Mouse (Mus musculus): ENCODE measurements around the gene Ssna1. TPM values are rescaled to one million over a fixed set of nuclear protein-coding genes. Genes with fewer than 3 reads are reported as not detected.

Ssna1 gene
- polyA plus RNA-seq, 1 experiment from 2014 or later: 228 TPM

DNA sequence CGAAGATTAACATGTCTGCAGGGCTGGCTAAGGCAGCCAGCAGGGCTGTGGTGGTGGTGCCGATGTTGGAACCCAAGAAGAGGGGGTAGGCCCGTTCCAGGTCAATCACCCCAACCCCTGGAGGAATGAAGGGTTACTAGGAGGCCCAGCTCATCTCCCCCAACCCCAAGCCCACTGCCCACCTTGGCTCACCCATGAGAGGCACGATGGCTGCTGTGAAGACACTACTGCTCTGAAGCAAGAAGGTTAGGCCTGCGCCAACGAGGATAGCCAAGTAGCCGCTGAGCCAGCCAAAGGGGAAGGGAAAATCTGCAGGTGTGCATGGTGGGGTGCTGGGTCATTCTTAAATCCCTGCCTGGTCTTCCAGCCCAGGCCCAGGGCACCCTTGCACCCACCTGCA is 41.7 kb downstream of the Ssna1 start:
- 89% methylated on average over 7 of the region's 7 CpGs for WGBS
- DNase-seq (ENCODE audit: low spot score): no peak
- H3K27me3 ChIP-seq (replicated peaks; ENCODE audit: low read depth, poor library complexity, severe bottlenecking): peaks cover 31% of the 10 kb centered on the region
- no peak overlapping the region for H3K27ac ChIP-seq (replicated peaks)
- H3K36me3 ChIP-seq (replicated peaks): no peaks in the 10 kb centered on the region
- peaks cover 17% of the 10 kb centered on the region for H3K4me1 ChIP-seq
- H3K4me3 ChIP-seq: no peak overlapping the region
- H3K9me3 ChIP-seq: no peaks in the 10 kb centered on the region

DNA sequence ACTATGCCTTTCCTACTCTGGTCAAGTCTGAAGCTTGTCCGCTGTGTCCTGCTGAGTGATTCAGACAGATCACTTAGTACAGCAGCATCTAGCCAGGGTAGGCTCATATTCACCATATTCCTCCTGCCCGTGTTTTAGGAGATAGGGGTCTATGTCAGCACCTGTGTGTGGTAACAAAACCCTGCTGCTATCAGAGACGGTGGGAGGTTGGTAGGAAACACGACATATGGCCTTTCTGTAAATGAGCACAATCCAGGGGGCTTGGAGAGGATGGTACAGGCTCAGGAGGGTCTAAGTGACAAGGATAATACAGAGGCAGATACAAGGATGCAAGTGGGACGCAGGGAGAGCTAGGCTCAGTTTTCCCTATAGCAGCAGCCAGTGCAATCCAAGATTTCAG is 42.7 kb downstream of the Ssna1 start:
- WGBS: 78% methylated on average over 5 of the region's 5 CpGs
- DNase-seq (ENCODE audit: low spot score): no peak
- no peaks in the 10 kb centered on the region for H3K36me3 ChIP-seq (replicated peaks)
- no peak overlapping the region for H3K27ac ChIP-seq (replicated peaks)
- no peak overlapping the region for H3K4me3 ChIP-seq
- H3K4me1 ChIP-seq: peaks cover 21% of the 10 kb centered on the region
- no peaks in the 10 kb centered on the region for H3K9me3 ChIP-seq
- H3K27me3 ChIP-seq (replicated peaks; ENCODE audit: low read depth, poor library complexity, severe bottlenecking): peaks cover 28% of the 10 kb centered on the region

DNA sequence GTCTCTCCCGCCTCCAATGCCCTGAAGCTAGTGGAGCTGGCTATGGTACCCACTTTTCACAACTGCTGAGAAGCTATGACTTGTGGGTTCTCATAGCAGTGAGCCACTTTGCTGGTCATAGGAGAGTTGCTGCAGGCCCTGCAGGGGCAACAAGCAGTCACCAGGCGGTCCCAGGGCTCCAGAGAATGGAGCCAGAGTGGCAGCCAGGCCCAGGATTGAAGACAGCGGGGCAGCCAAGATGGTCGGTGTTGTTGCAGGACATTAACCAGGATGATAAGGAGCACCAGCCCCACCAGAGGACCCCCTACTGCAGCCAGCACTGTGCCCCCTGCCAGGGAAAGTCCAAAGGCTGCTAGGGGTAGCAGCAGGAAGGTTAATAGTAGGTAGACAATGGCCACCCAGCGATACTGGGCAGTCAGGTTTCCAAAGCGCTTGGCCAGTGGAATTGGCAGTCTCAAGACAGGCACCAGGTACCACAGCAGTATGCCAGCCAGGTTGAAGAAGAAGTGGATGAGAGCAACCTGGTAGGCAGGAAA is 43.2 kb downstream of the Ssna1 start:
- peak overlapping the region; percentile 77 for H3K27ac ChIP-seq (replicated peaks)
- peaks cover 21% of the 10 kb centered on the region for H3K4me1 ChIP-seq
- H3K36me3 ChIP-seq (replicated peaks): no peaks in the 10 kb centered on the region
- H3K4me3 ChIP-seq: peak overlapping the region; percentile 45
- no peak for DNase-seq (ENCODE audit: low spot score)
- no peaks in the 10 kb centered on the region for H3K9me3 ChIP-seq
- WGBS: 69% methylated on average over 6 of the region's 6 CpGs
- peaks cover 25% of the 10 kb centered on the region for H3K27me3 ChIP-seq (replicated peaks; ENCODE audit: low read depth, poor library complexity, severe bottlenecking)

DNA sequence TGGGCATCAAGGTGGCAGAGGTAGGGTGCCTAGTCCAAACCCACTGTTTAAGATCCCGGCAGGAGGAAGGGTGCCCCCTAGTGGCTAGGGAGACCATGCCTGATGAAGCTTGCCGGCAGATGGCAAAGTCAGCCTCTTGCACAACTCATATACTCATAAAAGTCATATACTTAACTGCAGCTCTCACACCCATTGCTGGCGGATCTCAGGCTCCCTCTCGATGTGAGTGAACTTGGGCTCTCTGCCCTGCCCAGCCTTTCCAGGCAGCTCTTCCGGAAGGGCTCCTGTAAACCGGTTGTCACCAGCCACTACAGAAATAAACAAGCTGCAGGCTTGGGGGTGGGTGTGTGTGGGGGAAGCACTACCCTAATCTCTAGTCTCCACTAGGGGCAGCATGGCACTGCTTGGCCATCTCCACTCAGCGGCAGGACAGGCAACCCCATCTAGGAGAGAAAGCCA is 43.8 kb downstream of the Ssna1 start:
- Histone ChIP-seq H3K4me3 (peak overlapping the region; percentile 45), H3K27ac (replicated peaks) (peak overlapping the region; percentile 77)
- WGBS: under 1% methylated on average over 7 of the region's 7 CpGs

DNA sequence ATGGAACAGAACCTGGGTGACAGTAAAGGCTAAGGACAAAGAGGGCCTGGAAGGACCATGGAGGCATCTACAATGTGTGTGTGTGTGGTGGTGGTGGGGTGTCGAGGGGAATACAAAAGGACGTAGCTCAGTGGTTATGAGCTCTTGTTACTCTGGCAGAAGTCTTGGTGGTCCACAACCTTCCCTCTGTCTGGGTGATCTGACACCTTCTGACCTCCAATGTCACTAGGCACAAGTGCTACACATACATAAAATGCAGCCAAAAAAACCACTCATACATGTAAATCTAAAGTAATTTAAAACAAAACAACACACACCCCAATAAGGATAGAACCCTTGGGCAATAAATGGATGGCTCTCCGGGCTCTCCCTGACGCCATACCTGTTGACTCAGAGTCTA is 44.8 kb downstream of the Ssna1 start:
- 93% methylated on average over 4 of the region's 4 CpGs for WGBS
- Histone ChIP-seq H3K27ac (replicated peaks) (no peak overlapping the region), H3K4me3 (no peak overlapping the region), H3K9me3 (no peaks in the 10 kb centered on the region), H3K4me1 (peaks cover 29% of the 10 kb centered on the region), H3K27me3 (replicated peaks; ENCODE audit: low read depth, poor library complexity, severe bottlenecking) (peaks cover 24% of the 10 kb centered on the region), H3K36me3 (replicated peaks) (peaks cover 12% of the 10 kb centered on the region)
- DNase-seq (ENCODE audit: low spot score): no peak

More for the DNA sequence above, 43.8 kb downstream of the Ssna1 start:
- peaks cover 25% of the 10 kb centered on the region for H3K27me3 ChIP-seq (replicated peaks; ENCODE audit: low read depth, poor library complexity, severe bottlenecking)
- peaks cover 25% of the 10 kb centered on the region for H3K4me1 ChIP-seq
- H3K9me3 ChIP-seq: no peaks in the 10 kb centered on the region
- DNase-seq (ENCODE audit: low spot score): peak; percentile 86
- H3K36me3 ChIP-seq (replicated peaks): peaks cover 3% of the 10 kb centered on the region

DNA sequence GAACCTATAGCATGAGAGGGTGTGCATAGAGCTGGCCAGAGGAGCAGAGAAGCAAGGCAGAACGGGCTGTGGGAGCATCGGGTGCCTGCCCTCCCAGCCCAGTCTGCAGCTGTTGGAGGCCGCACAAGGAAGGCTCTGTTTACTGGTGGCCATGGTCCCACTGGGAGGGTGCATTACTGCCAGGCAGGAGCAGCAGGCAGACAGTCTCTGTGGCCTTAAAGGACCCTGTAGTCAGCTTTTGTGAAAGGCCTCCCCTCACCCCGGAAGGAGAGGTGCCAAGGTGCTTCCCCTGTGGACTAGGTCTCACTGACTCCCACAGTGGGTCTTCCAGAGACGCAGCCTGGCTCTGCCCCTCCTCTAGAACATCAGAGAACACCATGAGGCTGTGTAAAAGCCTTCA is 45.4 kb downstream of the Ssna1 start:
- Histone ChIP-seq H3K27me3 (replicated peaks; ENCODE audit: low read depth, poor library complexity, severe bottlenecking) (peaks cover 18% of the 10 kb centered on the region), H3K4me1 (peaks cover 29% of the 10 kb centered on the region), H3K4me3 (no peak overlapping the region), H3K36me3 (replicated peaks) (peaks cover 18% of the 10 kb centered on the region), H3K27ac (replicated peaks) (peak overlapping the region; percentile 7; the same call in 1 of the 2 replicates), H3K9me3 (no peaks in the 10 kb centered on the region)
- 76% methylated on average over 5 of the region's 5 CpGs for WGBS
- DNase-seq (ENCODE audit: low spot score): no peak

DNA sequence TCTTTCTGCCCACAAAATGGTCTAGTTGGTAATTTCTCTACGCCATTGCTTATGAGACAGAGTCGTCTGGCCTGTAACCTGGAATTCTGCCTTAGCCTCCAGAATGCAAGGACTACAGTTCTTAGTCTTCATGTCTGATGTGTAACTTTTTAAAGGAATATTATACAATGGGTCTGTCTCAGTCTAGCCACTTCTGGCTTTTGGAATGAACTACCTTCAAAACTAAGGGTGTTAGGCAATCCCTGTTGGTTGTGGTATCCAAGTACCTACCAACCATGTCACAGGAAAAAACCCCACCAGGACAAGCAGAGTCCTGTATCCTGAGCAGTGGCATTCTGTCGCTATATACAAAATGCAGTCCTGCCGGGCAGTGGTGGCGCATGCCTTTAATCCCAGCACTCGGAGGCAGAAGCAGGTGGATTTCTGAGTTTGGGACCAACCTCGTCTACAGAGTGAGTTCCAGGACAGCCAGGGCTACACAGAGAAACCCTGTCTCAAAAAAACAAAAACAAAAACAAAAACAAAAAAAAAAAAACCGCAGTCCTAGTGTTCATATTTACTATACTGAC is 46.3 kb downstream of the Ssna1 start:
- Histone ChIP-seq H3K27ac (replicated peaks) (peak overlapping the region; percentile 91), H3K4me3 (peak overlapping the region; percentile 84)
- WGBS: 75% methylated on average over 8 of the region's 8 CpGs

DNA sequence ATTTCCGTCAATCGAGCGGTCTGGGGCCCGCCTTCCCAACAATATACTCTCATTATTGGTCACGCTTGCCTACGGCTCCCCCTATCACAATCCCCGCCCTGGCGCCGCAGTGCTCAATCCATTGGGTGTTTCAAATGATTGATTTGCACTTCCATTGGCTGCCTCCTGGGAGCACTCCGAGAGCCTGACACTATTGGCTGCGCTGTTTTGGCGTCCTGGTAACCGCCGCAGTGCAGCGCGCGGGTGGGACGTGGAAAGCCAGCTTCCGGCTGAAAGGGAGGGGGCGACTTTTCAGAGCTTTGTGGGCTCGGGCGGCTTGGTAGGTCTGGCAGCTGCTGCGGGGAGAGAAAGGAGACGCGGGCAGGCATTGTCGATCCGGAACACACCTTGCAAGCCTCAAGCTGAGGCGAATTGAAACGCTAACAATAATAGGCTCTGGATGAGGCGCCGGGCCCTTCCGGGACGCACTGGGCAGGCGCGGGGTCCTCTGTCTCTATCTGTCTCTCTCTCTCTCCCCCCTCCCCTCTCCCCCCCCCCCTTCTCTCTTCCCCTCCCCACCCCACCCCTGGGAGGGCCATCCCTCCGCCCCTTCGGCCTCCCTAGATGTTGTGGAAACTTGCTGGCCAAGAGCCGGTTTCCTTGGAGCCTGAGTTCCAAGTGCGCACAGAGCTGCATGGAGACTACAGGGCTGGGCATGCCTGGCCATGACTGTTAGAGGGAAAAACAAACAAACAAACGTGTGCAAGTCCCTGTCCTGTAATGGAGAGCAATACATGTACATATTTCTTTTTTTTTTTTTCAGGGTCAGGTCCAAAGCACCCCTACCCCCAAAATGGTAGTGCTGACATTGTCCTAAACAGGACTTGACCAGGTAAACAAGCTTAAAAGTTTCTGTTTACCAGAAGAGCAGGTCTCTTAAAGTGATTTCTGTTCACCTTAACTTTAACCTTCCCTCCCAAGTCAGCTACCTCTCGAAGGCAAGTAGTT is 47.2 kb downstream of the Ssna1 start:
- H3K36me3 ChIP-seq (replicated peaks): peaks cover 26% of the 10 kb centered on the region
- H3K27ac ChIP-seq (replicated peaks): peak overlapping the region; percentile 91
- DNase-seq (ENCODE audit: low spot score): peak; percentile 98
- H3K4me1 ChIP-seq: peaks cover 29% of the 10 kb centered on the region
- peak overlapping the region; percentile 84 for H3K4me3 ChIP-seq
- 2% methylated on average over 41 of the region's 41 CpGs for WGBS
- H3K9me3 ChIP-seq: no peaks in the 10 kb centered on the region
- peaks cover under 1% of the 10 kb centered on the region; the same call in 1 of the 2 replicates for H3K27me3 ChIP-seq (replicated peaks; ENCODE audit: low read depth, poor library complexity, severe bottlenecking)

More for the DNA sequence above, 46.3 kb downstream of the Ssna1 start:
- no peak for DNase-seq (ENCODE audit: low spot score)
- peaks cover 29% of the 10 kb centered on the region for H3K4me1 ChIP-seq
- H3K9me3 ChIP-seq: no peaks in the 10 kb centered on the region
- peaks cover 8% of the 10 kb centered on the region for H3K27me3 ChIP-seq (replicated peaks; ENCODE audit: low read depth, poor library complexity, severe bottlenecking)
- H3K36me3 ChIP-seq (replicated peaks): peaks cover 26% of the 10 kb centered on the region

DNA sequence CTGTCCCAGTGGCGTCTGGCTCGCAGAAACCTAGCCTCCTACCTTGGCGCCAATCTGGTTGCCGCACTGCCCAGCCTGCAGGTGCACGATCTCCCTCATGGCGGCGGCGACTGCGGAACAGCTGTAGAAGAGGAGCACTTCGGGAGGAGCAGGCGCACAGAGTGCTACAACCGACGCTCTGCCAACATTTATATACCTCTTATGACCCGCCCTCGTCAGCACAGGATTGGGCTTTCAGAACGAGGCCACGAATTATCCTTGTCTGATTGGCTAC is 47.8 kb downstream of the Ssna1 start, which contains the start of gene Tubb4b:
Gene Tubb4b (minus strand): TSS at position 211 of the 274 bp plus-strand sequence.
- no peak for DNase-seq (ENCODE audit: low spot score)
- peak within 1 kb of the TSS; percentile 84 for H3K4me3 ChIP-seq
- under 1% methylated on average over 17 of the region's 17 CpGs for WGBS
- no peaks in the 10 kb centered on the region for H3K27me3 ChIP-seq (replicated peaks; ENCODE audit: low read depth, poor library complexity, severe bottlenecking)
- peak within 1 kb of the TSS; percentile 93 for H3K27ac ChIP-seq (replicated peaks)
- H3K4me1 ChIP-seq: peaks cover 29% of the 10 kb centered on the region
- H3K9me3 ChIP-seq: no peaks in the 10 kb centered on the region
- H3K36me3 ChIP-seq (replicated peaks): peaks cover 26% of the 10 kb centered on the region

DNA sequence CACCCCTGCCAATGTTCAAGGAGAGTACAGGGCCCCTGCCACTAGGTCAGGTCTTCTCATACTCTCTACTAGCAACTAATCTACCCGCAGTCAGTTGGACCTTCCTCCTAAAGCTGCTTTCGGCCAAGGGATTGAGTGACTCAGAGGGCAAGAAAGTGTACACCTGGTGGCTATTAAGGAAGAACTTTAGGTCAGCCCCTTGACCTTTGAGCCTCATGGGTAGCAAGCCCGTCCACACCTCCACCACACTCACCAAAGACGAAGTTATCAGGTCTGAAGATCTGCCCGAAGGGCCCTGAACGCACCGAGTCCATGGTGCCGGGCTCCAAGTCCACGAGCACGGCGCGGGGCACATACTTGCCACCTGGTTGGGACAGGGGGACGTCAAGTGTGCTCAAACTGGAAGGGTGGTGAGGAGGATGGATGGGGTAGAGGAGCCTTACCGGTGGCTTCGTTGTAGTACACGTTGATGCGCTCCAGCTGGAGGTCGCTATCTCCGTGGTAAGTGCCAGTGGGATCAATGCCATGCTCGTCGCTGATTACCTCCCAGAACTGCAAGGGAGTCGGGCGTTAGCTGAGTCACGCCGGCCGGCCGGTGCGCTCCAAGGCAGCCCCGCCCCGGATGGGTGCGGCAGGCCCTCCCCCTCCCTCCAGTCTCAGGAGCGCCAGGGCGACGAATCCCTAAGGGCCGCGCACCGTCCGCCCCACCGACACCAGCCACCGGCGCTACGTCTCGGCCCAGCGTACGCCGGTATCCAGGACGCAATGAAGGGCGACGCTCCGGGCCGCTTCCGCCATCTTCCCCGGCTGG is 48.4 kb downstream of the Ssna1 start:
- Histone ChIP-seq H3K4me1 (peaks cover 26% of the 10 kb centered on the region), H3K4me3 (peak overlapping the region; percentile 84), H3K27me3 (replicated peaks; ENCODE audit: low read depth, poor library complexity, severe bottlenecking) (no peaks in the 10 kb centered on the region), H3K36me3 (replicated peaks) (peaks cover 26% of the 10 kb centered on the region), H3K27ac (replicated peaks) (peak overlapping the region; percentile 93), H3K9me3 (no peaks in the 10 kb centered on the region)
- no peak for DNase-seq (ENCODE audit: low spot score)
- 1% methylated on average over 53 of the region's 53 CpGs for WGBS

DNA sequence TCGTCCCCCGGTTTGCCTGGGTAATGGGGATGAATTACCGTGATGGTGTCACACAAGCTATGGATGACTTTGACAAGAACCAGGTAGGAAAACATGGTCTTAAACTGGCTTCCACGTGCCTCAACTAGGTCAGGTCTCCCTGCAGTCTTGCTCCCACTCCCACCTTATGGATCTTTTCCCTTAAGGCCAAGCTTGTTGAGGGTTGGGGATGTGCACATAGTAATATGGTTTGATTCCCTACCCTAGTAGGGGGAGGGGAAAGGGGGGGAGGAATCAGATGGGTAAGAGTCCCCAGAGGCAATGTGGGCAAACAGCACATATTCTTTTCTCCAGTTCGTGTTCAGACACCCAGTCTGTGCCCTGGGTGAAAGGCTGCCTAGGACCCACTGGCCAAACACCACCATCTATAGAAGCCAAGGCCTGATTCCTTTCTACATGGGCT is 50.9 kb downstream of the Ssna1 start:
- 70% methylated on average over 5 of the region's 5 CpGs for WGBS
- H3K36me3 ChIP-seq (replicated peaks): peaks cover 26% of the 10 kb centered on the region
- peaks cover 17% of the 10 kb centered on the region for H3K4me1 ChIP-seq
- DNase-seq (ENCODE audit: low spot score): no peak
- no peak overlapping the region for H3K27ac ChIP-seq (replicated peaks)
- no peak overlapping the region for H3K4me3 ChIP-seq
- no peaks in the 10 kb centered on the region for H3K9me3 ChIP-seq
- H3K27me3 ChIP-seq (replicated peaks; ENCODE audit: low read depth, poor library complexity, severe bottlenecking): no peaks in the 10 kb centered on the region

Measured in embryonic facial prominence, embryonic 10.5 days (tissue).